Mouse (Mus musculus): ENCODE data around the gene 1810009A15Rik.
"Not testable (repeated sequence)": the region's sequence is repeated elsewhere in the genome, so short reads cannot be mapped to it uniquely, and the experiment has no call there.

Gene 1810009A15Rik

DNA sequence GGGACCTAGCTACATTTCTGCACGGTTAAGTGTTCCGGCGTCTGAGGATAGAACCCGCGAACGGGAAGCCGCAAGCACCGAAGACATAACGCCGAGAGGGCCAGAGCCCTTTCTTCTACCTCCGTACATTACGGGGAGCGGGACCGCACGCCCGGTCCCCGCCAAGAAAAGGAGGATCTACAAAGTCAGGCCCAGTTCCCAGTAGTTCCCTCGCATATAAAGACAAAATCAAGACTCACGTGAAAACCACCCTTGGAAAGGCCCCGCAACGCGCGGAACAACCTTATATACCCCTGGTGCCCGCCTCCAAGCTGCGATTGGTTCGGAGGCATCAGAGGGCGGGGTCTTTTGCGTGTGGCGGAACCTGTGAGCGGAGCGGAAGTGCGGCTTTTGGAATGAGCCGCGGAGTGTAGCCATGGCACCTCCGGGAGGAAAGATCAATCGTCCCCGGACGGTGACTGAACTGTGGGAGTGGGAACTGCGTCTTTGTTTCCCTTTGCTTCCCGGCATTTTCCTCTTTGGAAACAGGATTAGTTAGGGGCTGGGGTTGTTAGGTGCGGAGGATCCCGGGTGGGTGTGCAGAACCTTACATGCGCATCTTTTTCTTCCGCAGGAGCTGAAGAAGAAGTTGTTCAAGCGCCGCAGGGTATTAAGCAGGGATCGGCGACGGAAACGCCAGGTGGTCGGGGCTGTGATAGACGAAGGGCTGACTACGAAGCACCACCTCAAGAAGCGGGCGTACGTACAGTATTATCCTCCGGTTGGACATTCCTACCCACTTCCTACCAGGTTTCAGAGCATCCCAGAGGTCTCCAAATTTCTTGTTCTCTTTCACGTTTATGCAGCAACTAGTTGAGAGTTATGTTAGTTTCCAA lies at the start of gene 1810009A15Rik, which contains the start of gene Gm49416:
Gene 1810009A15Rik (plus strand): TSS at position 343 of the 875 bp plus-strand sequence.
Gene Gm49416 (plus strand): TSS at position 416 of the 875 bp plus-strand sequence.
- DNase-seq (ENCODE audit: low read depth, low spot score) = peak; percentile 93

GRCm38 (mm10) chr19:8839103-8839907 lies 49.3 kb upstream of the 1810009A15Rik start, which contains the start of gene Gng3:
Gng3 (minus strand) TSS chr19:8839194.
- DNase-seq (ENCODE audit: low read depth, low spot score) = peak; percentile 82

DNA sequence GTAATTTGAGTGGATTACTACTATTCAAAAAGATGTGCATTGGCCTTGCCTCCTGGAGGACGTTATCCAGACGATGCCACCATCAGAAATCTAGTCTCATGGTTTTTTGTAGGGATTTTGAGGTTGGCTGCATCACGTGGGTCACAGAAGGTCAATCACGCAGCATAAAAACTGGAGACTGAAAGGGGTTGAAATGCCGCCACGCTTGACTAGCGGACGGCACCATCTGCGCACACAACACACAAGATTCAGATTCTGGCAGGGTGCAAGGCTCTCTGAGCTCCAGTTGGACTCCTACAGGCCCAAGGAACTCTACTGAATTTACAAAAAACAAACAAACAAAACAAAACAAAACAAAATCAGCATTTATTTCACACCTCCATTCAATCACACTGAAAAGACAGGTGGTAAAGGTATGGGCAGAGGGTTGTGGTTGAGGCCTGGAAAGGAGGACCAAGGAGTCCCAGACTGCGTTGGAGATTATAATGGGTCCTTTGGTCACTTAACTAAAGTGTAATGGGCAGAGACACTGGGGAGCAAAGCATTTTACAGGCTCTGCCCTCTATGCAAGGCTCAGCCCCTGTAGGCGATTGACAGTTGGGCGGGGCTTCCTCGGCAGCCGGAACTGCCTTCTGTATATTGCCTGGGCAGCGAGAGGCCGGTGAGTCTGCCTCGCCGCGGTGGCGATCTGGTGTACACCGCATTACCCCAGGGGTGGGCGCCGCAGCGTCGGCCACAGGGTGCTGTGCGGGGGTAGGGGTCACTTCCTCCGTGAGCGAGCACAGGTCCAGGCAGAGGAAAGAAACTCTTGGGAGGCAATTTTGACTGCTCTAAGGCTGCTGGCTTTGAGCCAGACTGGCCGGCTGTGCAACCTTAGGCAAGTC lies 48.5 kb upstream of the 1810009A15Rik start:
- DNase-seq (ENCODE audit: low read depth, low spot score) = no peak

GRCm38 (mm10) chr19:8841012-8841411 lies 47.6 kb upstream of the 1810009A15Rik start:
- no peak for DNase-seq (ENCODE audit: low read depth, low spot score)

DNA sequence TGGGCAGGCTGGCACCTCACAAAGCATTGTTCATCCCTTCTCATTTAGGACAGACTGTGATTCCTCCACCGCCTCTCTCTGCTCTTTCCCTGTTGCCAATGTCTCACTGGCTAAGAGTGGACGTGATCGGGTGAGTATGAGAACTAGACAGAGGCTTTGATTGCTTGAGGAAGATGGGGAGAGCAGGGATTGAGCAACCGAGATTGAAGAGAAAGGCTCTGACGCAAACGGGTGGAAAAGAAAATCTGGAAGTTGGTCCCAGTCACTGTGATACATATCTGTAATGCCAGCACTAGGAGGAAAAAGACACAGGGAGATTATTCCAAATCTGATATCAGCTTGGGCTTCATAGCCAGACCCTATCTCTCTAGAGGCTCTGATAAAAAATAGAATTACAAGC lies 45.7 kb upstream of the 1810009A15Rik start:
- no peak for DNase-seq (ENCODE audit: low read depth, low spot score)

DNA sequence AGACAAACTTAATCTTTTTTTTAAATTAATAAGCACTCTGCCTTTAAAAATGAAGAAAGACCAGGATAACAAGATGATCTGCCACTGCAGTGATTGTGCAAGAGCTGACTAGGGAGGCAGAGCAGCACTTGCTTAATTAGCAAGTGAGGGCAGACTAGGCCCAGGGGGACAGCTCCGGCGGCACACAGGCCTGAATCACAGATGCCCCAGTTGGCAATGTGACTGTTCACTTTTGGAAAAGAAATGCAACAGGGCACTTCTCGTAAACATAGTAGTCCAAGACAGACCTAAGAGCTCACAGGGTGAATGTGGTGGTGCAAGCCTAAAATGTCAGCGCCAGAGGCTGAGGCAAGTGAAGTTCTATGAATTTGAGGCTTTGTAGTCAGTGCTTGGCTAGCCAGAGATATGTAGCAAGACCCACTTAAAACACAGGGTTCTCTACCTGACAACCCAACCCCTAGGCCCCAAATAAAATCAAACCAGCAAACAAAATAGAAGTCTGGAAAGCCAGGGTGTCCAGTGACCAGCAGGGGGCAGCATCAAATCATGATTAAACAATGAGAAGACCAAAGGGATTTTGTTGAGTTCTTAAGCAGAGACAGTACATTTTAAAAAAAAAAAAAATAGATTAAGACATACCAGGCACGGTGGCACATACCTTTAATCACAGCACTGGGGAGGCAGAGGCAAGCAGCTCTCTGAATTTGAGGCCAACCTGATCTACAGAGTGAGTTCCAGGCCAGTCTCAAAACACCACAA lies 44.1 kb upstream of the 1810009A15Rik start:
- no peak for DNase-seq (ENCODE audit: low read depth, low spot score)

DNA sequence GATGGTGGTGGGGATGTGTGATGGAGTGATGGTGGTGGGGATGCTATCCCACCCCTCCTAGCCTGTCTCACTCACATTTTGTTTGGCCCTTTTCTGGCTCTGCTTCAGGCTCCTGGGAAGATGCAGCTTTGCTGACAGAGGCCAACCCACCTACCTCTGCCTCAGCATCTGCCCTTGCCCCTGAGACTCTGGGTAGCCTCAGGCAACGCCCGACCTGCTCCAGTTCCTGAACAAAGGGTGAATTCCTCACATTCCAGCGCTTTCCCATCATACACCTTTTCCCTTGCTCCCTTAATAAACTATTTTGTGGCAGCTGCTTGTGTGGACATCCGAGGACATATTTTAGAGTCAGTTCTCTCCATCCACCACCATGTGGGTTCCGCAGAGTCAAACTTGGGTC lies 40.3 kb upstream of the 1810009A15Rik start:
- DNase-seq (ENCODE audit: low read depth, low spot score) = no peak

- no peak for DNase-seq (ENCODE audit: low read depth, low spot score)
Measured at GRCm38 (mm10) chr19:8850402-8850901, 38.2 kb upstream of the 1810009A15Rik start, which contains the start of gene Lrrn4cl. Lrrn4cl (plus strand) TSS chr19:8850768.

DNA sequence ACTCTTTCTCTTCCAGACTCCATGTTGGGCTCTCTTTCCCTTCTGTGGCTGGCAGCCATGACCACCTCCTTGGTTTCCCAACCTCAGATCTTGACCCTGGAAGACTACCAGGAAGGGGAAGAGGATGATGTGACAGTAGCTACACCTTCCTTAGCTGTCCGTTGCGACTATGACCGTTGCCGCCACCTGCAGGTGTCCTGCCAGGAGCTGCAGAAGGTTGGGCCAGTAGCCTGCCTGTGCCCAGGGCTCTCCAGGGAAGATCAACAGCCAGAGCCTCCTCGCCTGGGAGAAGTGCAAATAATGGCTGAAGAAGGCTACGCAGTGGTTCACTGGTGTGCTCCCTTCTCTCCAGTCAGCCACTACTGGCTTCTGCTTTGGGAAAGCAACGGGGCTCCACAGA lies 37.0 kb upstream of the 1810009A15Rik start:
- no peak for DNase-seq (ENCODE audit: low read depth, low spot score)

DNA sequence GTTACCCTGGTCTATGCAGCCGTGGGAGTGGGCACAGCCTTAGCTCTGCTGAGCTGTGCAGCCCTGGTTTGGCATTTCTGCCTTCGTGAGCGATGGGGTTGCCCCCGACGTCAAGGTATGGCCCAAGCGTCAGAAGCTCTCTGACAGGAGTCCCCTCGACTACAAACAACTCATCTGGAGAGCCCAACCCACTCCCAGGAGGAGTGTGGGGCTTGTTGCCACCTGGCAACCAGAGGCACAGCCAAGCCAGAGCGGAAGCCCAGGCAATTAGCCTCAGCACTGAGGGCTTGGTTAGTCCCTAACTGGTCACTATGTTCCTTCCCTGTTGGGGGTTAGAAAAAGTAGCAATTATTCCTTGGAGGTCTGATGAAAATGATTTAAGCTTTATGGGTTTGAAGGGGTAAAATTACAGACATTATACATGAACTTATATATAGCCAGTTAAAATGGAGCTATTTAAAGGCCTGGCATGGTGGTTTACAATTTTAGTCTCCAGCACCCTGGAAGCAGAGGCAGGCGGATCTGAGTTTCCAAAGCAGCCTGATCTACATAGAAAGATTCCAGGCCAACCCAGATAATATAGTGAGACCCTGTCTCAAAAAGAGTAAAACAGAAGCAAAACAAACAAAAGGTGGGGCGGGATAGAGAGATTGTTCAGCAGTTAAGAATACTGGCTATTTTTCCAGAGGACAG lies 36.3 kb upstream of the 1810009A15Rik start:
- no peak for DNase-seq (ENCODE audit: low read depth, low spot score)

- DNase-seq (ENCODE audit: low read depth, low spot score) = no peak
Measured at GRCm38 (mm10) chr19:8853117-8853516, 35.5 kb upstream of the 1810009A15Rik start.

DNA sequence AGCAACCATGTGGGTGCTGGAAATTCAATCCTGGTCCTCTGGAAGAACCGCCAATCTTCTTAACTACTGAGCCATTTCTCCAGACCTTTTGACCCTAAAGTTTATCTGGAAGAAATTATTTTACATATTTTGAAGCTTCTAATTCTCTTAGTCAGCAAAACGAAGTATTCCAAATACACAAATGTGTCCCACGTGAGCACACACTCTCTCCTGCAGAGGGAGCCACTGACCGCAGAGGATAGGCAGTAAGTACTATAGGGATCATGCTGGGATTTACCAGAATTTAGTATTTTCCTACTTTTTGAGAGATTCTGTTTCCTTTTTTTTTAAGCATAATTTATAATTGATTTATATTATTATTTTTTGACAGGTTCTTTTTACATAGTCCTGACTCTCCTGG lies 31.0 kb upstream of the 1810009A15Rik start:
- DNase-seq (ENCODE audit: low read depth, low spot score) = no peak

DNA sequence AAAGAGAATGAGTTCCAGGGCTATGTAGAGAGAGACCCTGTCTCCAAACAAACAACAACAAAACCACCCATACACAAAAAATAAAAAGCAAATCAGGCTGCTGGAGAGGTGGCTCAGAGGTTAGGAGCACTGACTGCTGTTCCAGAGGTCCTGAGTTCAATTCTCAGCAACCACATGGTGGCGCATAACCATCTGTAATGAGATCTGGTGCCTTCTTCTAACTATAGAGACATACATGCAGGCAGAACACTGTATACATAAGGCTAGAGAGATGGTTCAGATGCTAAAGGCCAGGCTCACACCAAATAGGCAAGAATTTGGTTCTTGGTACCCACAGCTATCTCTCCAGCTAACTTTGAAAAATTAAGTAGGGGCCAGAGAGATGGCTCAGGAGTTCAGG lies 29.6 kb upstream of the 1810009A15Rik start:
- no peak for DNase-seq (ENCODE audit: low read depth, low spot score)

GRCm38 (mm10) chr19:8864265-8864664 lies 24.4 kb upstream of the 1810009A15Rik start:
- no peak for DNase-seq (ENCODE audit: low read depth, low spot score)

GRCm38 (mm10) chr19:8870381-8870780 lies 18.3 kb upstream of the 1810009A15Rik start:
- not testable (repeated sequence) for DNase-seq (ENCODE audit: low read depth, low spot score)

- DNase-seq (ENCODE audit: low read depth, low spot score) = no peak
Measured at GRCm38 (mm10) chr19:8870838-8871237, 17.8 kb upstream of the 1810009A15Rik start.

- peak; percentile 95 for DNase-seq (ENCODE audit: low read depth, low spot score)
Measured at GRCm38 (mm10) chr19:8871267-8872186, 17.1 kb upstream of the 1810009A15Rik start, which contains the start of gene Ubxn1. Ubxn1 (plus strand) TSS chr19:8871496.

- DNase-seq (ENCODE audit: low read depth, low spot score) = no peak
Measured at GRCm38 (mm10) chr19:8872266-8872840, 16.3 kb upstream of the 1810009A15Rik start.

Data from brain, embryonic 18.5 days (tissue).